Mouse (Mus musculus): ENCODE data around the gene Col4a6.

Col4a6 gene

GRCm38 (mm10) chrX:141473470-141474302 lies at the start of gene Col4a6:
Gene Col4a6, minus strand, starts transcription at chrX:141474076.
- DNase-seq, result peak; percentile 15

GRCm38 (mm10) chrX:141503125-141503524 lies 29.2 kb upstream of the Col4a6 start:
- no peak for DNase-seq

DNA sequence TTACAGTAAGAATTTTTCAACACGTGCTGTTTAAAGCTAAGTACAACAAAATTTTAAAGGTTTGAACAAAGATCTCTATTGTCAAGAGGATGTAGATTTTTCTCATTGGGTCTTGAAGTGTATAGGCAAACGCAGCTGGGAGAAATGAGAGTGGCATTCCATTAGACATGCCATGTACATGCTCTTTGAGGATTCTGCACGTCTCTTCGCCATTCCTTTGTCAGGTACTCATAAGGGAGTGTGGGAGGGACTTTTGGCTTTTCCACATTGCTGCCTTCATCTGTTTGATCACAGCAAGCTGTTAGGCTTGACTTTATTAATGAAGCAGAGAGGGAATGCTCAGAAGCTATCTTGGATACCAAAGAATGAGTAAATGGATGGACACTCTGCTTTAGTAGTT lies 20.7 kb upstream of the Col4a6 start:
- no peak for DNase-seq

- peak; percentile 15 for DNase-seq
Measured at GRCm38 (mm10) chrX:141475566-141476327, 1.9 kb upstream of the Col4a6 start.

GRCm38 (mm10) chrX:141475110-141475509 lies 1.2 kb upstream of the Col4a6 start, which contains the start of gene Col4a5:
Gene Col4a5, plus strand, starts transcription at chrX:141475385.
- peak; percentile 81 for DNase-seq

DNA sequence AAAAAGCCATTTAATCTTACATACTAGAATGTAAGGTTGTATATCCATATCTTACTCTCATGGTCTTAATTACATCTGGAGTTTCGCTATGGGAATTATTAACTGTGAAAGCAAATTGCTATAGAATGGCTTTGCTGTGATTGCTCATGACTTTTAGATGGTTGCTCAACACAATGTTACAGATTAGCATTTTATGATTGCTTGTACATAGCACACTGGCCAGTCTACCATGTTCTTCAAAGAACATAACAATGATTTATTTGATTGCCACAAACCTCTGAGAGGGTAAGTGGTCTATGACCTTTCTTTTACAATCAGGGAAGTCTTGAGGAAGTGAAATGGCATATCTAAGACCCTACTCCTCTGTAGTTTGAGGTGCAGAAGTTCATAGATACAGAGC lies 25.9 kb downstream of the Col4a6 start:
- no peak for DNase-seq

- no peak for DNase-seq
Measured at GRCm38 (mm10) chrX:141439423-141439822, 34.5 kb downstream of the Col4a6 start.

DNA sequence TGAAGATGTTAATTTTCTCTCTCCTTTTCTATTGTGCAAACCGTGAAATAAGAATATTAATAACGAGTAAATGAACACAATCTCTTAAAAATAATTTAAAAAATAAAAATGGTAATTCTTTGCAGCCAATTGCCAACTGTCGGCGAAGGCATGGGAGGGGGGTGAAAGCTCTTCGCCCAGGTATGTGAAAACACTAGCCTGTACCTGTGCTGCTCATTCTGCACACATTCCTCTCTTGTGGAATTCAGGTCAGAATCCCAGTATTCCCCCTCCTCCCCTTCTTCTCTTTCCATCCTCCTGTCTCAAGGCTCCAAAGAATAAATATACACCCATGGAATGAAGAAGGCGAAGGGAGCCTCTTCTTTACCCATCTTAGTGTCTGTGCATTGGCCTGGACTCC lies 37.1 kb downstream of the Col4a6 start:
- no peak for DNase-seq

DNA sequence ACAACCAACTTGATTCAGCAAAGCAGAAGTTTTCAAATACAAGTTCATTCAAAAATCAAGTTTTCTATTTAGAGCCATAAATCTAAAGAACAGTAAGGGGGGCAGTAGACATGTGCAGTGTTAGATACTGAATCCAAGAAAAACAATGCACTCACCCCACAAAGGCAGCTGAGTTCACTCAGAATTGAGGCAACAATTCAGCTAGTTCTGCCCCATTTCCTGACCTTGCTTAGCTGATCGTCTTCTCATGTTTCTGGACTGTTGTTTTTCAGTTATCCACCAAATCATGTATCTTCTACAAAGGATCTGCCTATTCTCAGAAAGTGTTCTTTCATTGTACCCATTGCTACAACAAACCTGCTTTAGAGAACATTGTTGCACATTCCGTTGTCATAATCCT lies 58.6 kb downstream of the Col4a6 start:
- peak; percentile 5 for DNase-seq

DNA sequence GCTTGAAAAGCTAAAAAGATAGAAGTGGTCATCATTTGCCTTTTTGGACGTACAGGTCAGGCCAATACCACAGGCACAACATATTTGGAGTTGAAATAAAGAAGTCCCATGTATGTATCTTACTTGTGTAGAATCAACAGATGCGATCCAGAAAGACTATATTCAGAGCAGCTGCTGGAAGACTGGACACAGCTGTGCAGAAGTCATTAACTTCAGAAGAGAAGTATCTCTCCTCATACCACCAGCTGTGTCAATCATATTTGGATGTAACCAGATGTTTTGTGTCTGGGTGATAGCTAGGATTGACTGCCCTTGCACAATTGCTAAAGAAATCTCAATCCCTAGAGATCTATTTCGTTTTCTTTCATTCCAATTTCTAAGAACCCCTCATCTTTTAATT lies 77.6 kb downstream of the Col4a6 start:
- no peak for DNase-seq

DNA sequence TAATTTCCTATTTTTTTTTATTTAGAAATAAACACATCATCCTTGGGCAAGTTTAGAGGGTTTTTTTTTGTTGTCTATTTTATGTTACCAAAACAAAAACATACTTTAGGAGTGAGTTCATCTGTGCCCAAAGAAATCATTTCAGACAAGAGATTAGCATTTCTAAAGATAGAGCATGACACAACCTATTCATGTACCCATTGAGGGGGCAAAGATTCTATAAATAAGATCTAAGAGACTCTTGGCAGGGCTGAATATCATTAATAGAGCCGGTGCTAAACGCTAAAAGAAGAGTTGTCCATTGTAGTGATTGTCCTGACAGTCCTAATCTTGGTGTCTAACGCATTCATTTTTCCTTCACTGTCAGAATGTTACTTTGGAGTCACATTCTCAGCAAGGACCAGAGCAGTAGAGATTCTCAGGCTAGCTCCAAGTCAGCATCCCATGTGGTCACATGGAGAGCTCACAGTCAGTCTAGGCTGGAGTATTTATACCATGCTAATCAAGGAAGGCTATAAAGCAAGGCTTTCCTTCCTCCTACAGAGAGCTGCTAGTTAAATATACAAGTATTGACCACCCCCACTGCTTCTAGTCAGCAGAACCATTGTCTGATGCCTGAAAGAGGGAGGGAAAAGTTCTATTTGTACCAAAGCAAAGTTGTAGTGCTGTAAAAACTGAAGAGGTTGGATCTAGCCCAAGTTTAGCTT lies 88.3 kb downstream of the Col4a6 start:
- DNase-seq, result no peak

DNA sequence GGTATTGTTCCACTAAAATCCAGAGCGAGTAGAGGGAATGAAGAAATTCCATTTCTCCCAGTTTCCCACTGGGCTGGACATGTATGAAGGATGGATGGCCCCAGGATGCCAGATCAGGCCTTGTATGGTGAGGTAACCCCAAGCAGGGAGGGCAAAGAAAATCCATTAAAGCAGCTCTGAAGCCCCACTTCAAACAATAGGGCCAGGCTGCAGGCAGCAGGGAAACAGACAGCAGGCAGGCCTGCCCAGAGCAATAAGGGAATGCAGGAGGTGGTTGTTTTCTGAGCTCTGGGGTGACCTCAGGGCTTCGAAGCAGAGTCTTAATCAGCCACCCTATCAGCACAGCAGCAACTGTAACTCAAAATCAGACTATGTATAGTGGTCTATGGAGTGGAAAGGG lies 89.2 kb downstream of the Col4a6 start:
- no peak for DNase-seq

DNA sequence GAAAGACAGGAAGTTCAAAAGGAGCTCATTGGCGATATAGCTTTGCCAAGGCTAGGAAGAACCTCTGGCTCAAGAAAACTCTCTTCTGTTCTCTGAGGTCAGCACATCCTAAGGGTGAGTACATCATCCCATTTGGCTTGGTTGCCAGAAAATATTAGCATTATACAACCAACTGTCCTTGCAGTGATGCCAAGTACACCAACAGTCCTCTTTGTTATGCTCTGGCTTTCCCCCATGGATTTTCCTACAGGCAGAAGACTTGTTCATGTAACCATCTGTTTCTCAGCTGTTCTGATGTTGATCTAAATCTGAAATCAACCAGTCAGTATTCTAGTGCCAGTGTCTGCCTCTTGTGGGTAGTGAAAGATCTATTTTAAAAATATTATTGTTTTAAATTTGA lies 103.6 kb downstream of the Col4a6 start:
- no peak for DNase-seq

- no peak for DNase-seq
Measured at GRCm38 (mm10) chrX:141363331-141363730, 110.5 kb downstream of the Col4a6 start.

- DNase-seq, result no peak
Measured at GRCm38 (mm10) chrX:141341417-141341816, 132.5 kb downstream of the Col4a6 start.

DNA sequence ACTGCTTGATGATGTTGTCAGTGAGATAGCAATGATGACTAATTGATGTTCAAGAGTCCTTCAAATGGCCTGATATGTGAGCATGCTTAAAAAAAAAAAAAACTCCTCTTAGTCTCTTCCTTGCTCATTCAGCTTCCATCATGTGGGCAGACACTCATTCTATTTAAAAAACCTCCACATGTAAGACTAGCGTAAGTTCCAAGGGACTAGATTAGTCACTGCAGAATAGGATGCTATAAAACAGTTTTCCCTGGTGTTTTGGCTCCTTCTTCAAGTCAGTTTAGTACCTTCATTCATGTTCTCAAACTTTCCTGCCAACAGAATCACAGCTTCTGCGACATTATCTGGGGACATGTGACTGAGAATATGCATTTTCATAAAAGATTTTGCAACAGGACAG lies 145.8 kb downstream of the Col4a6 start:
- no peak for DNase-seq

DNA sequence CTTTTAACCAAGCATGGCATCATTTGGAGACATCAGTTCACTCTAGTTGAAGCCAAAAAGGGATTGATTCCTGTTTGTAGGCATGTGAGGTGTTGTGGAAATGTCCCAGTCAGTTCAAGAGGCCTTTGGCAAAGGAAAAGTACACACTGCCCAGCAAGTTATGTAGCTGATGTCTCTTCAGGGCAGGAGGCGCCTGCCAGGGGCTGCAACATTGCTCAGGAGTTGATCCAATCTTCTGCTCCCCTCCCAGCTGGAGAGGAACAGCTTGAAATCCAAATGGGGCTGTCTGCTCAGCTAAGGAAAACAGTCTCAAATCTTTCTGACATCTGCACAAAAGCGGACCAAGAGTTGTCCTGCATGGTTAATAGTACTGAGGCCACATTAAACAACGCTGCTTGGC lies 149.7 kb downstream of the Col4a6 start:
- peak; percentile 6 for DNase-seq

DNA sequence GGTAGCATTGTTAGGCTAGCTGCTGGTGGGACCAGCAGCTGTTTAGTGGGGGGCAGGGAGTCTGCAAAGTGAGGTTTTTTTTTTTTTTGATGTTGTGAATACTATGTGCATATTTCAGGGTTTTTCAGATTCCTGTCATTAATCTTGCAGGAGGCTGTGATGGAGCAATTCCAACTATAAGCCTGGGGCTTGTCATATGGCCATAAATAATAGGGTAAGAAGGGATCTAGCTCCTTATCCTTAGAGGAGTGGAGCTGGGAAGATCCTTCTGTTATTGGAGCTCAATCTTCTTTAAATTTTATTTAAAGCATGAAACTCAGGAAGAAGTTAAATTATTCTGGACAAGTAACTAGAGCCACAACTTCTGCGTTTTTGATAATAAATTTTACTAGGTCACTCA lies 157.7 kb downstream of the Col4a6 start:
- DNase-seq, result no peak

- DNase-seq, result peak; percentile 5
Measured at GRCm38 (mm10) chrX:141315795-141316194, 158.1 kb downstream of the Col4a6 start.

DNA sequence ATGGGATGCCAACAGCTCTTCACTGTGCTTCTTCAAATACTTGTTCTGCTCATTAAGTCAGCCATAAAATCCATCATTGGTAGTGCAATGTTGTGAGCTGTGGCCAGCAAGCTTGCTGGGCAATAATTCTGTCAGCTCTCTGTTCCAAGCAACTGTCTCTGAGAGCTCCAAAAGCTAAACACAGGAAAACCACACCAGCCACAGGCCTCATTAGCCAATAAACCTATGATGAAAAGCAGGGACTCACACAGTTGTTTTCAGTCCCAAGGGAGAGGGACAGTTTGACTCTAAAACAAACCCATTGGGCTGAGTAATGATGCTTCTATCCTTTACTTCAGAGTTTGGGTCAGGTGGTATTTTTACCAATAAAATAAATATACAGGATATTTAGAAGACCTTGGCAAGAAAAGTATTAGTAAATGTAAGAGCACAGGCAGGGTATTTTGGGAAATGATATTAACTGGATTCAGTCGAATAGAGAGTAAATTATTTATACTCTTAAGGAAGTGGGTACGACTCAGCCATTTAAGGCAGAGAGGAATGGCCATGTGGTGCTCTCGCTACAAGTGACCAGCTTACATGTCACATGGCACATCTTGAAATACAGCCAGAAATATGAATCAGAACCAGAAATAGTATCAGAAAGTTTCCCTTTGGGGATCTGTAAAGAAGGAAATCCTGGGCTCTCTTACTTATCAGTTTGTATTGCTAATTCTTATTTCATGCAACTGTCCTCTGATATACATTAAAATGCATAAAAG lies 181.0 kb downstream of the Col4a6 start:
- peak; percentile 0 for DNase-seq

DNA sequence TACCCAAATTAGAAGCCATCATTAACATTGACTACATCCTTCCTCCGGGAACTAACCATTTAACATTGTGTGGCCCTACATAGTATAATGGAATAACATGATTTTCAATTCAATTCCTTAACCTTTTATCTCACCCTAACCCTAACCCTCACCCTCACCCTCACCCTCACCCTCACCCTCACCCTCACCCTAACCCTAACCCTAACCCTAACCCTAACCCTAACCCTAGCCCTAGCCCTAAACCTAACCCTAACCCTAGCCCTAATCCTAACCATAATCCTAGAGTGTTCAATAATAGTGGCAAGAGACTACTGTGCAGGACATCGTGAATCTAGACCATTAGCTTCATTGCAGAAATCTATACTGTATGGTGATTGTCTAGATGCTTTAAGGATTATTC lies 197.5 kb downstream of the Col4a6 start:
- no peak for DNase-seq

- no peak for DNase-seq
Measured at GRCm38 (mm10) chrX:141265986-141266385, 207.9 kb downstream of the Col4a6 start.

DNA sequence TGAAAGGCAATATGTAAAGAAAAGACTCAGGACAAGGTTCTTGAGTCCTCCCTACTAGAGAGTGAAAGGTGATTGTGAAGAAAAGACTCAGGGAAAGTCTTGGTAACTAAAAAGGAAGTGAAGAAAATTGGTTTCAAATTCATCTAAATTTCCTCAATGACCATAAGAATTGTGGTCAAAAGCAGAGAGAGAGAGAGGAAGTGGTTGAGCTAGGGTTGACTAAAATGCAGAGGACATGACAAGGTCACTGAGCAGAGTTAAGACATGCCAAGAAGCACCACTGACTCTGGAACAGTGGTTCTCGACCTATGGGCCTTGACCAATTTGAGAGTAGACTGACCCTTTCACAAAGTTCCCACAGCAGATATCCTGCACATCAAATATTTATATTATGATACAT lies 224.2 kb downstream of the Col4a6 start:
- no peak for DNase-seq

Data from kidney, postnatal 14 days (tissue).